Mouse (Mus musculus) lung, postnatal 0 days (tissue): ENCODE measurements around the gene Ly6g6d.

Source experiments
- CTCF ChIP-seq: IDR thresholded peaks from 2 replicates; pipeline ENCODE4 v1.5.1; 2016; ENCODE audit warnings: antibody characterized with exemption, mild to moderate bottlenecking
- EP300 ChIP-seq: IDR thresholded peaks from 2 replicates; pipeline ENCODE4 v1.6.1; 2016; ENCODE audit warnings: antibody characterized with exemption, mild to moderate bottlenecking, control low read depth

DNA sequence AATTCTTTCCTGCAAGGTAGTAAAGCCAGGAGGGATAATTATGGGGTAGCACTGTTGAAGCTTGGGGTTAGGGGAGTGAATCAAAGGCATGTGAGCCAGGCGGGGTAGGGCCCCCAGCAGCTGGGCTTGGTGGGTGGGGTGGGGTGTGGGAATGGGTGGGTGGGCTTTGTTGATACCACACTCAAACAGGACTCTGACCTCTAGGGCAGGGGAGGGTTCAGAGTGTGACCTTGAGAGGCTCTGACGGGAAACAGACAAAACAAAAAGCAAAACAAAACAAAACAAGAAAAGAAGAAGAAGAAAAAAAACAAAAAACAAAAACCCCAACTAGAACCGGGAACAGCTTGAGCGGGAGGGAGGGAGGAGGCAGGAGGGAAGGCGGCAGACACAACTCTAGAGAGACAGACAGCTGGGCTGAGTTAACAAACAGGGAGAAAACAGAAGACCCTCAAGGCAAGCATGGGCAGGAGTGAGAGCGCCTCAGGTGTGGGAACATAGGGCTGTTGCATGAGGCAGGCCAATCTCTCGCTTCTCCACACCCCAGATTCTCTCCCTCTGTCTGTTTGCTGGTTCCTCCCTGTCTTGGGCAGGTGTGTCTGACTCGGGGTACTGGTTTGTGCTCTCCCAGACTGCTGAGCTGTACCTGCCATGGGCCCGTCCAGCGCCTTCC lies 1.2 kb downstream of the Ly6g6d start, which contains the start of gene Ly6g6e:
- TF ChIP-seq CTCF (no peak), EP300 (no peak)
